Mouse (Mus musculus): ENCODE measurements around the gene Hyal1.

DNA sequence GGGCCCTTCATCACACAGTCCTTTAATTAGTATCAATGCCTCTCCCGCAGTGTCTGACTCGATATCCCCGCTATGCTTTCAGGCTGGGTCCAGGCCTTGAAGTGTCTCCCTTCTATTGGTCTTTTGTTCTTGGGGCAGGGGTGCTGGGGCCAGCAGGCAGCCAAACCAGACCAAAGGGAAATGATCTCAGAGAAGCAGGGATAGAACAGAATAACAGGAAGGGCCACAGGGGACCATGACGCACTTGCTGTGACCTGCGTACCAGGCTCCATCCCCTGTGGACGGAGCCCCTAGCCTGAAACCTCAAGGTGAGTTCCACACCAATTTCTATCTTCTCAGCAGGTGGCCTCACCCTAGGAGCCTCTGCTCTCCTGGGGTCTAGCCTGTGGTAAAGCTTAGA lies 41.4 kb downstream of the Hyal1 start:
- TF ChIP-seq CTCF (IDR thresholded peaks at IDR 0.05; ENCODE audit: low read depth, low read length) (no peak), POLR2A (IDR thresholded peaks at IDR 0.05; ENCODE audit: extremely low read depth, insufficient read depth, low read length) (no peak)

Measured in liver, adult 2 months (tissue).